Comparison of ENCODE assay signal across 8 mouse cellular contexts in genomic region chr1:134092368-134092767, GRCm38 (mm10). TPM values are rescaled to one million over a fixed set of nuclear protein-coding genes. Genes with fewer than 3 reads are reported as not detected.
DNase-seq lines count a peak whose midpoint lies in the region; ATAC-seq and TF ChIP-seq lines count a peak whose summit lies in the region.

No protein-coding gene starts in this region.

- 0 out of 2 replicates have a peak, but pooled peaks have one; percentile 0 for ATAC-seq in heart, embryonic 12.5 days (ENCODE audit: insufficient number of reproducible peaks, low FRiP score)
- no peak for ATAC-seq in hindbrain, embryonic 11.5 days (ENCODE audit: low FRiP score)
- ATAC-seq in midbrain, embryonic 11.5 days (ENCODE audit: low FRiP score), result peak; percentile 3; the same call in 1 of the 2 replicates
- ATAC-seq in erythroid progenitor cell, adult 5-6 weeks (replicated peaks; ENCODE audit: low FRiP score, poor library complexity, severe bottlenecking), result no peak

- peak overlapping the region; percentile 43 for H3K4me3 ChIP-seq in heart, embryonic 12.5 days
- no peak overlapping the region for H3K4me3 ChIP-seq in bone marrow, adult 2 months (replicated peaks; ENCODE audit: control insufficient read depth, low read depth, low read length)
- peak overlapping the region; percentile 38; the same call in 1 of the 2 replicates for H3K4me3 ChIP-seq in hindbrain, embryonic 11.5 days (ENCODE audit: low read depth, low read length)
- H3K4me3 ChIP-seq in midbrain, embryonic 11.5 days (ENCODE audit: low read depth, low read length), result peak overlapping the region; percentile 38

- no peaks in the 10 kb centered on the region for H3K9me3 ChIP-seq in heart, embryonic 12.5 days (replicated peaks)
- H3K9me3 ChIP-seq in hindbrain, embryonic 11.5 days (ENCODE audit: control insufficient read depth, low read length), result no peaks in the 10 kb centered on the region
- H3K9me3 ChIP-seq in midbrain, embryonic 11.5 days (ENCODE audit: control insufficient read depth, low read length), result no peaks in the 10 kb centered on the region

- H3K36me3 ChIP-seq in heart, embryonic 12.5 days, result no peaks in the 10 kb centered on the region
- no peaks in the 10 kb centered on the region for H3K36me3 ChIP-seq in hindbrain, embryonic 11.5 days (ENCODE audit: control insufficient read depth, insufficient read depth, low read length)
- H3K36me3 ChIP-seq in midbrain, embryonic 11.5 days (ENCODE audit: control insufficient read depth, insufficient read depth, low read length), result no peaks in the 10 kb centered on the region

- DNase-seq in heart, adult 11 months, result no peak
- no peak for DNase-seq in hindbrain, embryonic 11.5 days (ENCODE audit: low spot score)
- no peak for DNase-seq in midbrain, embryonic 11.5 days (ENCODE audit: low spot score, missing footprints)
- no peak for DNase-seq in thymus, postnatal 4 days
- no peak for DNase-seq in kidney, postnatal 36 days

- H3K4me1 ChIP-seq in heart, embryonic 12.5 days (replicated peaks), result peaks cover 41% of the 10 kb centered on the region
- peaks cover 17% of the 10 kb centered on the region for H3K4me1 ChIP-seq in bone marrow, adult 2 months (ENCODE audit: control insufficient read depth, insufficient read depth, low read length)
- H3K4me1 ChIP-seq in hindbrain, embryonic 11.5 days (replicated peaks; ENCODE audit: control insufficient read depth, insufficient read depth, low read length), result peaks cover 5% of the 10 kb centered on the region
- H3K4me1 ChIP-seq in midbrain, embryonic 11.5 days (ENCODE audit: control insufficient read depth, insufficient read depth, low read length), result peaks cover 16% of the 10 kb centered on the region

- no peaks in the 10 kb centered on the region for H3K27me3 ChIP-seq in heart, embryonic 12.5 days (replicated peaks)
- no peaks in the 10 kb centered on the region for H3K27me3 ChIP-seq in hindbrain, embryonic 11.5 days (ENCODE audit: control insufficient read depth, insufficient read depth, low read length)
- H3K27me3 ChIP-seq in midbrain, embryonic 11.5 days (ENCODE audit: control insufficient read depth, insufficient read depth, low read length), result no peaks in the 10 kb centered on the region

- H3K9ac ChIP-seq in heart, embryonic 12.5 days, result 0 out of 2 replicates have a peak overlapping the region, but pooled peaks have one; percentile 27
- peak overlapping the region; percentile 69 for H3K9ac ChIP-seq in hindbrain, embryonic 11.5 days (ENCODE audit: low read depth, low read length)
- H3K9ac ChIP-seq in midbrain, embryonic 11.5 days (ENCODE audit: low read length), result peak overlapping the region; percentile 73

- no peak for TF ChIP-seq CTCF in bone marrow, adult 2 months (IDR thresholded peaks at IDR 0.05; ENCODE audit: control insufficient read depth, insufficient read depth, low read length)

- TF ChIP-seq POLR2A in bone marrow, adult 2 months (IDR thresholded peaks at IDR 0.05; ENCODE audit: borderline replicate concordance, control insufficient read depth, low read depth, low read length), result no peak

- H3K4me2 ChIP-seq in heart, embryonic 12.5 days, result peak overlapping the region; percentile 76
- peak overlapping the region; percentile 83 for H3K4me2 ChIP-seq in hindbrain, embryonic 11.5 days (replicated peaks; ENCODE audit: low read depth, low read length)
- H3K4me2 ChIP-seq in midbrain, embryonic 11.5 days, result peak overlapping the region; percentile 79

- H3K27ac ChIP-seq in heart, embryonic 12.5 days (ENCODE audit: poor library complexity, severe bottlenecking), result peak overlapping the region; percentile 95
- H3K27ac ChIP-seq in bone marrow, adult 2 months (ENCODE audit: control insufficient read depth, insufficient read depth, low read depth, low read length, poor library complexity), result peak overlapping the region; percentile 97
- peak overlapping the region; percentile 74; the same call in 1 of the 2 replicates for H3K27ac ChIP-seq in hindbrain, embryonic 11.5 days (ENCODE audit: low read depth, low read length)
- H3K27ac ChIP-seq in midbrain, embryonic 11.5 days (ENCODE audit: low read depth, low read length), result peak overlapping the region; percentile 69

- WGBS in heart, embryonic 12.5 days, result 7% methylated on average over 6 of the region's 6 CpGs
- 39% methylated on average over 6 of the region's 6 CpGs for WGBS in bone marrow, adult 2 months
- WGBS in hindbrain, embryonic 11.5 days, result 32% methylated on average over 6 of the region's 6 CpGs
- WGBS in midbrain, embryonic 11.5 days, result 35% methylated on average over 6 of the region's 6 CpGs

RNA-seq across cellular contexts. Expression of gene Btg2, which starts 13.4 kb away (rescaled TPM):
- polyA plus RNA-seq in heart, embryonic 12.5 days (2016; fragmentation: Nextera tagmentation; extraction: Ambion mirVana), result 37.8 and 40.4 TPM in 2 replicates
- 79.9 and 89.5 TPM in 2 replicates for polyA plus RNA-seq in bone marrow, adult 2 months (2011; ENCODE audit: insufficient read depth, insufficient read length, low replicate concordance, missing spikeins)
- polyA plus RNA-seq in hindbrain, embryonic 11.5 days (2014; fragmentation: Nextera tagmentation; extraction: Ambion mirVana), result 107 and 108 TPM in 2 replicates
- 150 and 153 TPM in 2 replicates for polyA plus RNA-seq in midbrain, embryonic 11.5 days (2014; fragmentation: Nextera tagmentation; extraction: Ambion mirVana)
- 156 and 184 TPM in 2 replicates for total RNA-seq in erythroid progenitor cell, adult 5-6 weeks (2015; ENCODE audit: low replicate concordance)
- total RNA-seq in erythroid progenitor cell, adult 5-6 weeks (2017; ENCODE audit: low replicate concordance), result 261 and 289 TPM in 2 replicates

RNA-seq across cellular contexts. Expression of gene Chit1, which starts 18.7 kb away (rescaled TPM):
- 0.32 and 0.49 TPM in 2 replicates for polyA plus RNA-seq in heart, embryonic 12.5 days (2016; fragmentation: Nextera tagmentation; extraction: Ambion mirVana)
- not detected in 2 replicates for polyA plus RNA-seq in bone marrow, adult 2 months (2011; ENCODE audit: insufficient read depth, insufficient read length, low replicate concordance, missing spikeins)
- polyA plus RNA-seq in hindbrain, embryonic 11.5 days (2014; fragmentation: Nextera tagmentation; extraction: Ambion mirVana), result not detected in 2 replicates
- polyA plus RNA-seq in midbrain, embryonic 11.5 days (2014; fragmentation: Nextera tagmentation; extraction: Ambion mirVana), result not detected in 2 replicates
- 1.1 and 4.2 TPM in 2 replicates for total RNA-seq in erythroid progenitor cell, adult 5-6 weeks (2015; ENCODE audit: low replicate concordance)
- not detected in 2 replicates for total RNA-seq in erythroid progenitor cell, adult 5-6 weeks (2017; ENCODE audit: low replicate concordance)

RNA-seq across cellular contexts. Expression of gene Fmod, which starts 55.3 kb away (rescaled TPM):
- 15.7 and 17.5 TPM in 2 replicates for polyA plus RNA-seq in heart, embryonic 12.5 days (2016; fragmentation: Nextera tagmentation; extraction: Ambion mirVana)
- polyA plus RNA-seq in bone marrow, adult 2 months (2011; ENCODE audit: insufficient read depth, insufficient read length, low replicate concordance, missing spikeins), result 0.31 TPM in 1 of 2 replicates, not detected in the other
- polyA plus RNA-seq in hindbrain, embryonic 11.5 days (2014; fragmentation: Nextera tagmentation; extraction: Ambion mirVana), result 7.0 and 10.1 TPM in 2 replicates
- 5.7 and 6.8 TPM in 2 replicates for polyA plus RNA-seq in midbrain, embryonic 11.5 days (2014; fragmentation: Nextera tagmentation; extraction: Ambion mirVana)
- total RNA-seq in erythroid progenitor cell, adult 5-6 weeks (2015; ENCODE audit: low replicate concordance), result not detected in 2 replicates
- not detected in 2 replicates for total RNA-seq in erythroid progenitor cell, adult 5-6 weeks (2017; ENCODE audit: low replicate concordance)

Comparison
In these comparisons a context has a peak if more than half of its experiments do, and no peak if none do; other contexts are left out.
1. ATAC-seq: peak in heart, embryonic 12.5 days (single experiment) and midbrain, embryonic 11.5 days (single experiment); none in hindbrain, embryonic 11.5 days (single experiment) and erythroid progenitor cell, adult 5-6 weeks (single experiment).
2. Peak in every context shown above with its lines, with median percentiles within 50 percentile points of each other: H3K27ac ChIP-seq, H3K4me2 ChIP-seq and H3K9ac ChIP-seq.